Mouse (Mus musculus) kidney, adult 11 months (tissue): ENCODE measurements at regions not wholly inside any gene's neighbourhood (a gene's known extent, or its start where the extent isn't known, plus 50 kb on each side); places are given as distances from the start of the nearest gene placed in this dataset.

Experiments
- DNase-seq: peaks from one replicate; pipeline ENCODE4 v3.0.0; 2022

GRCm38 (mm10) chr3:51095847-51096447 is 128.3 kb upstream of the Noct start:
- DNase-seq, result no peak

- no peak for DNase-seq
Measured at GRCm38 (mm10) chr3:51096545-51096944, 127.7 kb upstream of the Noct start.

GRCm38 (mm10) chr3:51097362-51097761 is 126.9 kb upstream of the Noct start:
- DNase-seq, result no peak

- DNase-seq, result no peak
Measured at GRCm38 (mm10) chr3:51099966-51100365, 124.3 kb upstream of the Noct start.

GRCm38 (mm10) chr3:51108639-51109202 is 115.5 kb upstream of the Noct start:
- no peak for DNase-seq

GRCm38 (mm10) chr3:51111241-51111640 is 113.0 kb upstream of the Noct start:
- DNase-seq, result no peak

GRCm38 (mm10) chr3:51112351-51112750 is 111.9 kb upstream of the Noct start:
- no peak for DNase-seq

- no peak for DNase-seq
Measured at GRCm38 (mm10) chr3:51115921-51116320, 108.3 kb upstream of the Noct start.

GRCm38 (mm10) chr3:51118706-51119105 is 105.5 kb upstream of the Noct start:
- no peak for DNase-seq

- DNase-seq, result no peak
Measured at GRCm38 (mm10) chr3:51120522-51120921, 103.7 kb upstream of the Noct start.

- DNase-seq, result peak; percentile 28
Measured at GRCm38 (mm10) chr3:51121703-51122540, 102.3 kb upstream of the Noct start.

- no peak for DNase-seq
Measured at GRCm38 (mm10) chr3:51122541-51122935, 101.7 kb upstream of the Noct start.

- DNase-seq, result no peak
Measured at GRCm38 (mm10) chr3:51127875-51128274, 96.4 kb upstream of the Noct start.

- DNase-seq, result no peak
Measured at GRCm38 (mm10) chr3:51128491-51129155, 95.6 kb upstream of the Noct start.

- DNase-seq, result no peak
Measured at GRCm38 (mm10) chr3:51130709-51131108, 93.5 kb upstream of the Noct start.

GRCm38 (mm10) chr3:51131341-51131740 is 92.9 kb upstream of the Noct start:
- DNase-seq, result no peak

GRCm38 (mm10) chr3:51132736-51133135 is 91.5 kb upstream of the Noct start:
- DNase-seq, result no peak

GRCm38 (mm10) chr3:51135581-51135980 is 88.7 kb upstream of the Noct start:
- no peak for DNase-seq

GRCm38 (mm10) chr3:51137730-51138312 is 86.4 kb upstream of the Noct start:
- no peak for DNase-seq

GRCm38 (mm10) chr3:51145985-51146384 is 78.3 kb upstream of the Noct start:
- no peak for DNase-seq

GRCm38 (mm10) chr3:51150012-51150411 is 74.2 kb upstream of the Noct start:
- DNase-seq, result peak; percentile 55

- DNase-seq, result no peak
Measured at GRCm38 (mm10) chr3:51151104-51151503, 73.1 kb upstream of the Noct start.

- no peak for DNase-seq
Measured at GRCm38 (mm10) chr3:51155621-51156020, 68.6 kb upstream of the Noct start.
